Mouse (Mus musculus) layer of hippocampus, adult 2 months (tissue): ENCODE data around the gene H2-Q1. TPM values are rescaled to one million over a fixed set of nuclear protein-coding genes. Genes with fewer than 3 reads are reported as not detected.
"Not testable (repeated sequence)": the region's sequence is repeated elsewhere in the genome, so short reads cannot be mapped to it uniquely, and the experiment has no call there.

ENCODE experiments used
- DNase-seq, 2 experiments: peaks; one replicate each; pipeline ENCODE4 v3.0.0; 2022; ENCODE audit warnings: low spot score in 2 of 2
- H3K27ac ChIP-seq: fragments of 200-600 bp; 2 replicates; pipeline ENCODE4 v1.8.1; 2022
- H3K4me3 ChIP-seq: fragments of 200-600 bp; 2 replicates; pipeline ENCODE4 v1.8.1; 2022; ENCODE audit warnings: mild to moderate bottlenecking
- CTCF ChIP-seq: fragments of 200-600 bp; conservative IDR thresholded peaks from 2 replicates; pipeline ENCODE4 v1.8.1; 2022; ENCODE audit warnings: antibody characterized with exemption, mild to moderate bottlenecking, moderate library complexity
- total RNA-seq, 2 experiments: library from RNA; stranded (reverse); gene quantifications; 2 replicates each; pipeline ENCODE4 v1.2.3; 2021

H2-Q1 gene
- total RNA-seq, 2 experiments from 2014 or later, result 0.13 to 0.47 TPM

DNA sequence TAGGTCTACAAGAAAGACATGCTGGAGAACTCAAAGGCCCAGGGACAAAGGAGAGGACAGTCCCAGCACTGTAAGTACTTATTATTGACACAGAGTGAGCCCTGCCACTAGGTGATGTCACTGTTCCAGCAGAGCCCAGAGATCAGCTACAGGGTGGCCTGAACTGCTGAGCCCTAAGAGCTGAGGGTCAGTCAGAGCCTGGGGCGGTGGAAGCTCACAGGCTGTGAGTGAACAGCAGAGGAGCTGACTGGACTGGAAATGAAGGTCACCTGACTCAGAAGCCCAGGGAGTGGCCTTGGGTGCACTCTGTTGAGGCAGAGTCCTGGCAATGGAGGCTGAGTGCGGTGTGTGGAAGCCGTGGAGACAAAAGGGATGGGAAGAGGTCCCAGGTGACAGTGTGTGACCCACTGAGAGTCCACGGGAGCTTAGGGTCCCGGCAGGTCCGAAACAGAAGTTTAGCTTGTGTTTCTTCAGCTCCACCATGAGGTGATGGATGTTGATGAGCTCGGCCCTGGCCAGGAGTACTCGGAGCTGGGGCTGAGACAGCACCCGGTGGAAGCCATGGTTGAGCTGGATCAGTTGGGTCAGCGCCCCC lies 16.4 kb upstream of the H2-Q1 start:
- DNase-seq, result no peak
- Histone ChIP-seq H3K4me3 (no peak overlapping the region), H3K27ac (no peak overlapping the region)
- TF ChIP-seq CTCF, result no peak

DNA sequence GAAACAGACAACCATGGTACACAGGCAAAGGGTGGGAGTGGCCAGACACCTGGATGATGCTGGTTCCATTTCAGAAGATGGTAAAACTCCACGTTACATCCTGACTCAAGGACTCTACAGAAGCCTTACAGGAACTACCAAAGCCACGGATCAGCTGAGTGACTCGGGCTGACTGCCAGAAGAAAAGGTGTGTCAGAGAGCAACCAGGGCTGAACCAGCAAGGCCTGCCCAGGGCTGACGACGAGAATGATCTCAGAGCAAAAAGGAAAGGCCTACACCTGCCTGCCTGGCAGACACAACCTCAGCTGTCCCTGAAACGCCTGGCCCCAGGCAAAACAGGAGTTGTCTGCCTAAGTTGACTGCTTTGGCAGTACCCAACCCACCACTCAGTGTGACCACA lies 15.7 kb upstream of the H2-Q1 start:
- no peak for DNase-seq
- Histone ChIP-seq H3K27ac (no peak overlapping the region), H3K4me3 (no peak overlapping the region)
- no peak for TF ChIP-seq CTCF

DNA sequence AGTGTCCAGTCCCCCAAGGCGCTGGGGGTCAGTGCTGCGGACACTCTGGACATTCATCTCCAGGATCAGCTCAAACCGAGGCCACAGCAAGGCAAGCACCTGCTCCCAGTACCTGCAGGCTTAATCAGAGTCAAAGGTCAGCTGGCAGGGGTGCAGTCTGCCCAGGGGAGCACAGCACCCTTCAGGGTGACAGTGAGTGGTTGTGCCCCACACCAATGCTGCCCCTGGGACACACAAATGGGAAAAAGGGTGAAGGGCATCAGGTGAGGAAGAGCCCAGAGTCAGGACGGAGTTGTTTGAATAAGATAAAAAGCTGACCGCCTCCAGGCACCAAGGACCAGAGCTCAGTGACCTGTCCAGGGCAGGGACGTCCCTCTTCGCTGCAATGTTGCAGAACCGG lies 15.3 kb upstream of the H2-Q1 start:
- not testable (repeated sequence) for DNase-seq, H3K4me3 ChIP-seq, H3K27ac ChIP-seq

DNA sequence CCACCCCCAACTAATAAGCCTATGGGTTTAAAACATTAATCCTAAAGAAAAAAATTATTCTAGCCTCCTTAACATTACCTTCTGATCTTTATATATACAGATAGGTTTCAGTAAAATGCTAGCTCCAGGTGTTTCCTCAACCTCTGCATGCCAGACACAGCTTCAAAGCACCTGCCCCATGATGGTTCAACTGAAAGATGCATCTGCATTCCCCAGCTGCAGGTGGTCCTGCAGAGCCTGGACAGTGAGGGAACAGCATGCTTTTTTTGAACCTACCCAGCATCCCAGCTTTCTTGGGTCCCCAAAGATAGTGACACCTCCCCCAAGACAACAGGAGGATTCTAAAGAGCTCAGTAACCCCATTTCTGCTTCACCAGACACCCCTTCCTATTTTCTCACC lies 1.5 kb upstream of the H2-Q1 start:
- H3K27ac ChIP-seq, result no peak overlapping the region
- DNase-seq, result no peak
- no peak for TF ChIP-seq CTCF
- H3K4me3 ChIP-seq, result no peak overlapping the region

DNA sequence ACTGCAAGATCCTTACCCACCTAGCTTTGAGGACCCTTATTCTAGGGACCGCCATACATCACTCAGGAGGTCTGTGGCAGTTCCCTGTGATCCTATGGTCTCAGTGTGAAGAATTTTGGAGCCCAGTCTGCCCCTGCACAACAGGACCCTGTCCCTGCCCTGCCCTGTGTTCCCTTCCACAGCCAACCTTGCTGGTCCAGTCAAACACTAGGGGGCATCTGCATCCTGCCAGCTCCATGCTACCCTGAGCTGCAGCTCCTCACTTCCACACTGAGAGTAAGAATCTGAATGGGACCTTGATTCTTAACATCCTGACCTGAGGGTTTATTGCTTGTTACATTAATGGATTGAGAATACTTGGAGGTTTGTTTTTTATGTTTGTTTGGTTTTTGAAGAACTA lies 4.9 kb downstream of the H2-Q1 start:
- not testable (repeated sequence) for DNase-seq, H3K4me3 ChIP-seq, H3K27ac ChIP-seq
- TF ChIP-seq CTCF, result peak; percentile 42

DNA sequence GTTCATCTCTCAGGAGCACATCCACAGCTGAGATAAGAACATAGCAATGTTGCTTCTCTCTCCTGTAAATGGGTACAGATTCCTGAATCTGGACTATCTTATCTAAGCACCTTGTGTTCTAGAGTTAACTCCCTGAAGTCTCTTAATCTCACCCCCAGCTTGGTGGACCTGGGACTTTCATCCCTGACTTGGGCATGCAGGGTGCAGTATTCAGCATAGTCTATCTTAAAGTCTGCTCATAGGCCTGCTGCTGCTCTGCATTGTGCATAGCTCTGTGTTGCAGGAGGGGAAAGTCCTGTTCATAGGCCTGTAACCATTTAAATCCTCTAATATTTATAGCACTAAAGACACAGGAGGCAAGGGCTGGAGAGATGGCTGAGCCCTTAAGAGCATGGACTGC lies 5.8 kb downstream of the H2-Q1 start:
- H3K27ac ChIP-seq, DNase-seq, H3K4me3 ChIP-seq: not testable (repeated sequence)

DNA sequence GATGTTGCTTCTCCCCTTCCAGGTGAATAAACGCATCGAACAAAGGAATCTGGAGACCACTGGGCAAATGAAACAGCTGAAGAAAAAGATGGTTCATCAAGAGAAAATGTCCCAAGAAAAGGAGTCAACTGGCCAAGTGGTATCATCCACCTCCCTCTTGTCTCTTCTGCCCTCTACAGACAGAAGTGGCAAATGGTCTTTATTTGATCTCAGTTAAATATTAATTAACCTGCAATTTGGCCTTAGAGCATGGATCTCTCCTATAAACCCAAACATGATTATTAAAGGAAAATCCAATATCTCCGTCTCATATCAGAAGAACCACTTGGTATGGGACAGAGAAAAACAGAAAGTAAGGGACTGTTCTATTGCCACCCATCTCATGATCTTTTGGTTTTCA lies 9.5 kb downstream of the H2-Q1 start:
- DNase-seq, H3K27ac ChIP-seq, H3K4me3 ChIP-seq: not testable (repeated sequence)
- peak; percentile 47 for TF ChIP-seq CTCF

DNA sequence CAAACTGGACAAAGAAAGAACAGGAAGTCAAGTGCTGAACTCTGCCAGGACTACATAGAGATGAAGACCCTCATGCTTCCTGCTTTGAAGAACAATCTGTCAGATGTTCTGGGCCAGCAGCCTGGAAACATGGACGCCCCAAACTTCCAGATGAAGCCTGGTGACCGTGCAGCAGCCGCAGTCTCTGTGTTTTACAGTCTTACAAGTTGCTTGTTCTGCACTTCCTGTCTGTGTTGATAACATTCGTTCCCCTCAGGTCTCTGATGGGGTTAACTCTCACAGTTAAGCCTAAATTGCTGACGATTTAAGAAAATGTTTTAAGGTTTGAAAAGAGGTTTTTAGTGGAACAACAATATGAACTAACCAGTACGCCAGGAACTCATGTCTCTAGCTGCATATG lies 11.3 kb downstream of the H2-Q1 start:
- H3K4me3 ChIP-seq, H3K27ac ChIP-seq, DNase-seq: not testable (repeated sequence)

DNA sequence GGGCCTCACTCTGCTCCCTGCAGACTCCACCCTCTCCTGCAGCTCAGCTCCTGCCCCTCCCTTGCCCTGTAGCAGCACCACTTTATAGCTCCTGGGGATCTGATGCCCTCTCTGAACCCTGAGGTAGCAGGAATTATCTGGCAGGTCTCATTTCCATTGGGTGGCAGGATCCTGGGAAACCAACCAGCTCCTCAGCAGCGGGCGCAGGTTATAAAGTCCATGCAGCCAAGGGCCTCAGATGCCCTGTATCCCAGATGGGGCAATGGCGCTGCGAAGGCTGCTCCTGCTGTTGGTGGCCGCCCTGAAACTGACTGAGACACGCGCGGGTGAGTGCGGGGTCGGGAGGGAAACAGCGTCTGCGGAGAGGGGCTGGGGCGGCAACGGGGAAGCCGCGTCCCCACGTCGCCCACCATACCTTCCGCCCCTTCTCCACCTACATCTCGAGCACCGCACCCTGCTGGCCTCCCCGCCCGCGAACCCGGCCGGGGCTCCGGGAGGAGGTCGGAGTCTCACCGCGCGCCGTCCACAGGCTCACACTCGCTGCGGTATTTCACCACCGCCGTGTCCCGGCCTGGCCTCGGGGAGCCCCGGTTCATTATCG lies 22.0 kb downstream of the H2-Q1 start, which contains the start of gene H2-Q2:
Gene H2-Q2, plus strand, starts transcription at position 172 of the 601 bp plus-strand sequence.
- TF ChIP-seq CTCF, result no peak
- H3K4me3 ChIP-seq, result peak within 1 kb of the TSS; percentile 44
- no peak within 1 kb of the TSS for H3K27ac ChIP-seq
- no peak for DNase-seq

DNA sequence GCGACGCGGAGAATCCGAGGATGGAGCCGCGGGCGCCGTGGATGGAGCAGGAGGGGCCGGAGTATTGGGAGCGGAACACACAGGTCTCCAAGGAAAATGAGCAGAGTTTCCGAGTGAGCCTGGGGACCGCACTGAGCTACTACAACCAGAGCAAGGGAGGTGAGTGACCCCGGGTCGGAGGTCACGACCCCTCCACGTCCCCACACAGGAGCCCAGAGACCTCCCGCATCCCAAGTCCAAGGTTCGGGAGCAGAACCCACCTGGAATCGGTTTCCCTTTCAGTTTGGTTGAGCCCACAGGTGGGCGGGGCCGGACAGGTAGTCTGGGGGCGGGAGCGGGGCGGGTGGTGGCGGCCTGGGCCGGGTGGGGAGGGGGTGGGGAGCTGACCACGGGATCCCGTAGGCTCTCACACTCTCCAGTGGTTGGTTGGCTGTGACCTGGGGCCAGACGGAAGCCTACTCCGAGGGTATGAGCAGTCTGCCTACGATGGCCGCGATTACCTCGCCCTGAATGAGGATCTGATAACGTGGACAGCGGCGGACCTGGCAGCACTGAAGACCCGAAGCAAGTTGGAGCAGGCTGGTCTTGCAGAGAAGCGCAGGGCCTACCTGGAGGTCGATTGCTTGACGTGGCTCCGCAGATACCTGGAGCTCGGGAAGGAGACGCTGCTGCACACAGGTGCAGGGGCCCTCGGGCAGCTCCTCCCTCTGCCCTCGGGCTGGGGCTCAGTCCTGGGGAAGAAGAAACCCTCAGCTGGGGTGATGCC lies 22.7 kb downstream of the H2-Q1 start:
- DNase-seq, result no peak
- no peak overlapping the region for H3K27ac ChIP-seq
- peak overlapping the region; percentile 44 for H3K4me3 ChIP-seq
- TF ChIP-seq CTCF, result no peak

DNA sequence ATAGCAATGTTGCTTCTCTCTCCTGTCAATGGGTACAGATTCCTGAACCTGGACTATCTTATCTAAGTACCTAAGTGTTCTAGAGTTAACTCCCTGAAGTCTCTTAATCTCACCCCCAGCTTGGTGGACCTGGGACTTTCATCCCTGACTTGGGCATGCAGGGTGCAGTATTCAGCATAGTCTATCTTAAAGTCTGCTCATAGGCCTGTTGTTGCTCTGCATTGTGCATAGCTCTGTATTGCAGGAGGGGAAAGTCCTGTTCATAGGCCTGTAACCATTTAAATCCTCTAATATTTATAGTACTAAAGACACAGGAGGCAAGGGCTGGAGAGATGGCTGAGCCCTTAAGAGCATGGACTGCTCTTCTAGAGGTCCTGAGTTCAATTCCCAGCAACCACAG lies 27.5 kb downstream of the H2-Q1 start:
- not testable (repeated sequence) for H3K4me3 ChIP-seq, DNase-seq, H3K27ac ChIP-seq

DNA sequence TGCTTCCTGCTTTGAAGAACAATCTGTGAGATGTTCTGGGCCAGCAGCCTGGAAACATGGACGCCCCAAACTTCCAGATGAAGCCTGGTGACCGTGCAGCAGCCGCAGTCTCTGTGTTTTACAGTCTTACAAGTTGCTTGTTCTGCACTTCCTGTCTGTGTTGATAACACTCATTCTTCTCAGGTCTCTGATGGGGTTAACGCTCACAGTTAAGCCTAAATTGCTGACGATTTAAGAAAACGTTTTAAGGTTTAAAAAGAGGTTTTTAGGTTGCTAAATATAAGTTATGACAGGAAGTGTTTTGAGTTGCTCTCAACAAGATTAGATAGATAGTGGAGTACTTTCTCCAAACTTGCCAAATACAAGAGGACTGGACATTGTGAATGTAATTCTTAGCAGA lies 33.1 kb downstream of the H2-Q1 start:
- not testable (repeated sequence) for H3K27ac ChIP-seq, H3K4me3 ChIP-seq, DNase-seq

DNA sequence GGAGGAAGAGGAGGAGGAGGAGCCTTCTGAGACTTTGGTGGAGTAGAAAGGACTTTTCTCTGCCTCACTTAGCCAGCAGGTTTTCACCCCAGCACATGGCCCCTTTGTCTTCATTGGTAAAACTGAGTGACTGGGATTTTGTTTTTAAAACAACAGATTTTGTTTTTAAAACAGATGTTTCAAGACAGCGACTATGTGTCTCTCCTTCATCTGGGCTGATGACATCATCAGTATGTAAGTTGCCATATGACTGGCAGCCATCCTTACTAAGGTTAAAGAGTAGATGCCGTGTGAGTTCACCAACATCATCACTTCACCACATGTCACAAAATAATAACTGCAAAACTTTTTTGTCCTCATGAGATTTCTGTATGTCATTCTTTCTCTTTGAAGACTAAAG lies 33.9 kb downstream of the H2-Q1 start:
- no peak overlapping the region for H3K27ac ChIP-seq
- no peak overlapping the region for H3K4me3 ChIP-seq
- no peak for TF ChIP-seq CTCF
- no peak for DNase-seq

DNA sequence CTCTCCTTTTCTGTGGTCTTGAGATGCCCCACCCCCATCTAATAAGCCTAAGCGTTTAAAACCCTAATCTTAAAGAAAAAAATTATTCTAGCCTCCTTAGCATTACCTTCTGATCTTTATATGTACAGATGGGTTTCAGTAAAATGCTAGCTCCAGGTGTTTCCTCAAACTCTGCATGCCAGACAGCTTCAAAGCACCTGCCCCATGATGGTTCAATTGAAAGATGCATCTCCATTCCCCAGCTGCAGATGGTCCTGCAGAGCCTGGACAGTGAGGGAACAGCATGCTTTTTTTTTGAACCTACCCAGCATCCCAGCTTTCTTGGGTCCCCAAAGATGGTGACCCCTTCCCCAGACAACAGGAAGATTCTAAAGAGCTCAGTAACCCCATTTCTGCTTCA lies 36.9 kb downstream of the H2-Q1 start:
- no peak for TF ChIP-seq CTCF
- DNase-seq, result no peak
- no peak overlapping the region for H3K4me3 ChIP-seq
- no peak overlapping the region for H3K27ac ChIP-seq
